Mouse (Mus musculus) embryonic facial prominence, embryonic 15.5 days (tissue): Measurements from ENCODE around the gene Stra6l. TPM values are rescaled to one million over a fixed set of nuclear protein-coding genes. Genes with fewer than 3 reads are reported as not detected.

Experiments
- ATAC-seq: fragments of 200-750 bp; cut with Nextera tagmentation; 2 replicates; pipeline ENCODE4 v1.8.0; 2017; ENCODE audit warnings: low read depth, moderate TSS enrichment; ENCODE audit not compliant: insufficient number of reproducible peaks, low FRiP score, low TSS enrichment
- H3K27ac ChIP-seq: fragments of 300-500 bp; sonication (generic); replicated peaks from 2 replicates; pipeline ENCODE4 v1.5.1; 2015; ENCODE audit warnings: mild to moderate bottlenecking, inconsistent platforms
- H3K27me3 ChIP-seq: fragments of 300-500 bp; sonication (generic); 2 replicates; pipeline ENCODE4 v1.6.1; 2015; ENCODE audit warnings: inconsistent platforms
- H3K36me3 ChIP-seq: fragments of 300-500 bp; sonication (generic); 2 replicates; pipeline ENCODE4 v1.6.1; 2015; ENCODE audit warnings: mild to moderate bottlenecking, inconsistent platforms
- H3K4me1 ChIP-seq: fragments of 300-500 bp; sonication (generic); 2 replicates; pipeline ENCODE4 v1.6.1; 2015; ENCODE audit warnings: inconsistent platforms
- H3K4me2 ChIP-seq: fragments of 300-500 bp; sonication (generic); replicated peaks from 2 replicates; pipeline ENCODE4 v1.6.1; 2015; ENCODE audit warnings: mild to moderate bottlenecking, inconsistent platforms
- H3K4me3 ChIP-seq: fragments of 300-500 bp; sonication (generic); replicated peaks from 2 replicates; pipeline ENCODE4 v1.5.1; 2015; ENCODE audit warnings: mild to moderate bottlenecking, inconsistent platforms
- H3K9ac ChIP-seq: fragments of 300-500 bp; sonication (generic); 2 replicates; pipeline ENCODE4 v1.6.1; 2015; ENCODE audit warnings: inconsistent platforms
- H3K9me3 ChIP-seq: fragments of 300-500 bp; sonication (generic); replicated peaks from 2 replicates; pipeline ENCODE4 v1.6.1; 2016; ENCODE audit warnings: inconsistent platforms
- whole genome bisulfite sequencing: fragments of 180-500 bp; shearing (Covaris S2); methylation state at CpG from one replicate; pipeline ENCODE4 v1.1.7; 2015; 5-methylcytosine and 5-hydroxymethylcytosine counted together
- polyA plus RNA-seq: library from polyadenylated mRNA; unstranded; fragments of >200 nt; fragmentation: Nextera tagmentation; extraction: Ambion mirVana; gene quantifications from 2 replicates; pipeline ENCODE4 v1.2.1, GENCODE M21; 2015

Stra6l gene
- polyA plus RNA-seq, 1 experiment from 2014 or later, result 0.23 TPM

DNA sequence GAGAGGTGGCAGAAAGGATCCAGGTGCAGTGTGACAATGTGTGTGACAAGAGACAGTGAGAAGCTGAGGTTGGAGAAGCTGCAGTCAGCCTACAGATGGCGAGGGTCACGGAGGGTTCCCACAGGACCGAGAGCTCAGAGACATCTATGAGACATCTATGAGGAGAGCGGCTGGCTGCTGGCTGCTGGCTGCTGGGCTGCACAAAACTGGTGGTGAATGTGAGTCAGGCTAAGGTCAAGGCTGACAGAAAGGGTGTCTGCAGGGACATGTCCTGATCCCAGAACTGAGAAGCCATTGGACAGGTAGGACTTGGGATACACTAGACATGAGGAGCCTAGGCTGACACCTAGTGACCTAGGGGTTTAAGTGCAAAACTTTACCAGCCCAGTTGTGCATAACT lies 75.5 kb downstream of the Stra6l start:
- Histone ChIP-seq H3K27me3 (no peaks in the 10 kb centered on the region), H3K4me3 (no peak overlapping the region), H3K9me3 (no peaks in the 10 kb centered on the region), H3K4me1 (no peaks in the 10 kb centered on the region), H3K4me2 (no peak overlapping the region), H3K27ac (no peak overlapping the region), H3K9ac (no peak overlapping the region), H3K36me3 (no peaks in the 10 kb centered on the region)
- no peak for ATAC-seq
- 77% methylated on average over 4 of the region's 4 CpGs for WGBS

DNA sequence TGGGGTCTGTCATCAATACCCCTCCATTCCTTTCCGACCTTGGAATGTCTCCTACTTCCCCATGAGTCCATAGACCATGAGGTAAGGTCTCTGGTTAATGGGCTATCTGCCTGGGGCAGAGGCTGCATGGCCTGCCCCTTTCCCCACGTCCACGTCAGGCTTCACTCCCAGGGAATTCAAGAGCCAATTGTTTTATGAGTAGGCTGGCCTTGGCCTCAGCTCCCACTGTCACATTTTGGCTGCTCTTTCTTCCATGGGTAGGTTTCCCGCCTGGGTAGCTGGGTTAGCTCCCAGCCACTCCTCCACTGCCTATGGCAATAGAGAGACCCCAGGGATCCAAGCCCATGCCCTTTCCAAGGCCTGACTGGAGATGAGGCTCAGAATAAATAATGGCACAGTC lies 80.1 kb downstream of the Stra6l start:
- Histone ChIP-seq H3K27ac (no peak overlapping the region), H3K9ac (no peak overlapping the region), H3K4me3 (no peak overlapping the region), H3K4me2 (no peak overlapping the region), H3K4me1 (no peaks in the 10 kb centered on the region), H3K27me3 (no peaks in the 10 kb centered on the region), H3K36me3 (no peaks in the 10 kb centered on the region), H3K9me3 (no peaks in the 10 kb centered on the region)
- no peak for ATAC-seq
- 71% methylated on average over 4 of the region's 4 CpGs for WGBS

Other genes starting within 250 kb of the Stra6l start
- 4.0 and 4.1 TPM in 2 replicates for gene Aldh1b1, start 49.6 kb upstream of the Stra6l start, polyA plus RNA-seq
- gene Igfbpl1, start 21.7 kb upstream of the Stra6l start, polyA plus RNA-seq, result 0.37 and 0.80 TPM in 2 replicates
- 1.2 and 2.4 TPM in 2 replicates for gene Ccdc180, start 41.6 kb downstream of the Stra6l start, polyA plus RNA-seq
- gene Tdrd7, start 116.7 kb downstream of the Stra6l start, polyA plus RNA-seq, result 13.2 and 15.5 TPM in 2 replicates
- gene Tmod1, start 190.3 kb downstream of the Stra6l start, polyA plus RNA-seq, result 13.4 and 14.0 TPM in 2 replicates